Mouse (Mus musculus) right cerebral cortex, adult 18-20 months (tissue): Measurements from ENCODE around the gene Aff3.
"Not testable (repeated sequence)": the region's sequence is repeated elsewhere in the genome, so short reads cannot be mapped to it uniquely, and the experiment has no call there.

Source experiments
- DNase-seq: peaks from one replicate; pipeline ENCODE4 v3.0.0; 2022; ENCODE audit warnings: mixed read lengths

Aff3 gene

DNA sequence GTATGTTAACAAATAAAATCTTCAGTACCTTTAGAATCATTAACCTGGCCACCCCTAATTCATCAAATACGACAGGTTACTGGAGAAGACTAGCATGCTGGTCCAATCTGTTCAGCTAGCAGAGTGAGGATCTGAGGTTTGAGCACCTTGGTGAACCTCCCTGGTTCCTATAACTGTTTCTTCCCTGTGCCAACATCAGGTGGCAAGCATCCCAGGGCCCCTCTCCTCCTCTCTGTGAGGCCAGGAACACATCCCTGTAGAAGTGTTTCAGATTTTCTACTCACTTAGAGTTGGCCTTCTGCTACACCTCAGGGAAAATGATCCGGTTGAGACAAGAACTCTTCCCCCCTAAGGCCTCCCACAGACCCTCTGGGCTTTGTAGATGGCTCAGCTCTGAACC, 181.6 kb downstream of the Aff3 start:
- DNase-seq, result no peak

DNA sequence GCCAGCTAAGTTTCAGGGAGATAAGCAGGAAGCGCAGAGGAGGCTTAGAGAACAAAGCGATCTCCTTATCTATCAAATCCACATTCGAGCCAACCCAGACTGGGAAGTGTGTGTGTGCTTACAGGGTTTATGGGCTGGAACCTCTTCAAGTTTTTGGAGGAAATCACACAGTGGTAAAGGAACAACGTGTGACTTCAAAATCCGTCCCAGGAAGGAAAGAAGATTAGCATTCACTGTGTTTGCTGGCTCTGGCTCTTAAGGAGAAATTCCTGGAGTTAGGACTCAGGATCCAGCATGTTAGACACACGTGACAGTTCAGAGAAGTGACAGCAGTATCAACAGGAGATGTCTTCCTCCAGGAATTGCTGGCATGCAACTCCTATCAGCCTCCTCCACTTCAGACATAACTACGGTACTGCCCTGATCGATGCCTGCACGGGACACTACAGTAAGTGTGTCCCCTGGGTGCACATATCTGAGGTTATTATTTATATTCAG, 186.5 kb downstream of the Aff3 start:
- no peak for DNase-seq

- DNase-seq, result no peak
Observed at GRCm38 (mm10) chr1:38470817-38471216, 193.9 kb downstream of the Aff3 start.

DNA sequence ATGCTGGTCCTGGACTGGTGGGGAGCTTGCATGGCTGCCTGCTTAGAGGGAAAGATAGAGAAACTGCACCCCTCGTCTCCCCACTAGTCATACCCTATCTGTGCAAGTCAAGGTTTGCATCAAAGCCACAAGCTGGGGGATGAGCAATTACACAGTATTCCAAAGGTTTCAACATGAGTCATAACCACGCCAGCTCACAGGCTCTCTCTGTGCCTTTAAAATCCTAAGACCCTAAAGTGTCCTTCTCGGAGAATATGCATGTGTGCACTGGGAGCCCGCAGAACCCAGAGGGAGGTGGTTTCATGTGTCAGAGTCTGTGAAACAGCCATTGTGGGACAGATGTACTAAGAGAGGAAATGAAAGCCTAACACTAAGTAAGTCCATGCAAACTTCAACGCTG, 194.6 kb downstream of the Aff3 start:
- no peak for DNase-seq

DNA sequence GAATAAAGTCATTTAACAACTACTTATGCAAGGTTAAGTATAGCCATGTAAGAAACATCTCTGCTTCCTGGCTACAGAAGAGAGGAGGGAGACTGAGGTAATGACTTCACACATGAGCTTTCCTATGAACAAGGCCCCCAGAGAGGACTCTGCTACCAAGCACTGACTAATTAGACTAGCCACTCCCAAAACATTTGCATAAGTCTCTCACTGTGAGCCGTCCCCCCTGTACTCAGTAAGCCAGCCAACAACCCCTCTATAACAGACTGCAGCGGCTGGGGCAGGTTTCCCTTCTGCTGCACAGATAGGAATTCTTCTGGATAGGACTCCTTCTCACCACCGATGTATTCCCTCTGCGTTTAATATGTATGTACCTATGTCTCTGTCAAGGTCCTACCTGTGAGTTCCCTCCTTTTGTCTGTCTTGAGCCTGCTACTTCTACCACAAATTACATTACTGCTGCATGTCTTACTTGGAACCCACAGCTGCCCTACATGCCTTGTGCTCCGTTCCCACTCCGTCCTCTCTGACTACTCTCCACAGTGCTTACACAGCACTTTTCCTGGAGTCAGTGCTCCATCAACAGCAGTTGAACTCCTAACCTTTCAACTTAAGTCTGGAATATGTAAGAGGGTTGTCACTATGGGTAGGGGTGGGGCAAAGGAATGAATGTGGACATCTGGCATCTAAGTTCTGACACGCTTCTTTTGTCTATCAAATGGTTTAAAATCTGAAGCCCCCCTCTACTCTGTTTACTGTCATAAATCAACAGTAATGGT, 197.3 kb downstream of the Aff3 start:
- no peak for DNase-seq

GRCm38 (mm10) chr1:38456719-38457269, 208.0 kb downstream of the Aff3 start:
- DNase-seq, result no peak

- DNase-seq, result no peak
Observed at GRCm38 (mm10) chr1:38454921-38455320, 209.8 kb downstream of the Aff3 start.

GRCm38 (mm10) chr1:38451367-38451766, 213.4 kb downstream of the Aff3 start:
- no peak for DNase-seq

DNA sequence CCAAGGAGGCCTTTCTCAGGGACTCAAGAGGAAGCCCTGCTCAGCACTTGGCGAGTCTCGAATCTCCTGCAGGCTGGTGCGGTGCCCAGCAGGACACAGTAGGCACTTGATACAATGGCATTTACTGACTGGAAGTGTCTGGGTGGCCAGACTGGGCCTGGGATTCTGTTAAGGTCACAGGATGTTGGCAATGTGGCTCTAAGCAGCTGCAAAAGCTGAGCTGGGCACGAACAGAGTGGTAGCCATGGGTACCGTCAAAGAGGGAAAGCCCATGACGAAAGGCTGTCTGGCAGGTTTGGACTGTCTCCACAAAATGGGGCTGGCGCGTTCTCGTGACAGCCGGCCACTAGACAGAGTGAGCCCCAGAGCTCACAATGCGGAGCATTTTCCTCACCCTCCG, 214.1 kb downstream of the Aff3 start:
- DNase-seq, result peak; percentile 68

DNA sequence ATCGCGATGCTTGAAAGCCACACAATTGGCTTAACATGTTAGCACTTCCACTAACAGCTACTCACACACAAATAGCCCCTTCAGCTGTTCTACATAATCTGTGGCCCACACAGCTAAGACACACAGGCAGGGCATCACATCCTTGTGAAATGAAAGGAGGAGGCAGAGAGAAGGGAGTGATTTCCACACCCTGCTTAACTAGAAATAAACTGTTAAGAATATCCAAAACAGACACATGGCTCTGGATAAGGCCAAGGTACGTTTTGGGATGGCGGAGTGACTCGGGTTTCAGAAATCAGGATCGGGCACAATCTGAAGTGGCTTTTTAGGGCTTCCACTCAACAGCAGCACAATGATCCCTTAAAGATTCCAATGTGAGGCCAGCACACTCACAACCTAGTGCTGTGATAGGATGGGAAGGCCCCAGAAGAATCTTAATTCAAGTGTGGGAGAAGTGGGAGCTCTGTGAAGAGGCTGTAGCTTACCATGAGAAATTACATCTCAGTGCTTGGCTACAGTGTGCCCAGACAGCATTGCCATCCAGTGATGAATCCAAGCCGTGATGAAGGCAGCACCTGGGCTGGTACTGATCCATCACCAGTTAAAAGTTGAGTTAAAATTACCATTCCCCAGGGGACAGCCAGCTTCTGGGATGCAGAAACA, 214.8 kb downstream of the Aff3 start:
- peak; percentile 43 for DNase-seq

DNA sequence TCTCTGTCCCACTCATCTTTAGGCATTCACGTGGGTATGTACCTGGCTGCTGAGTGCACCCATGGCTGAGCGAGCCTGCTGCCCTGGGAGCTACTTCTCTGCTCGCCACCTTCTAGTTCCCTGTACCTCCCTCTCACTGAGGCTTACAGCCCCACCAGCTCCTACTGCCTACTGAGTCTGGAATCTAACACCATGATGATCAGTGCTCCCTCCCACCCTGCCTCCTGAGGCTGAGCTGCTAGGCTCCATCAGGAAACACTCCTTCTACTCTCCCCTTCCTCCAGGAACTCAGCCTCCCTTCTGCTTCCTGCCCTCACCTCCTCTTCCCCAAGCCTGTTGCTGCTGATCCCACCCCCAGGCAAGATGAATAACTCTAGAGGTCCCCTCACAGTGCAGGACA, 215.9 kb downstream of the Aff3 start:
- peak; percentile 31 for DNase-seq

- DNase-seq, result no peak
Observed at GRCm38 (mm10) chr1:38447581-38447980, 217.2 kb downstream of the Aff3 start.

DNA sequence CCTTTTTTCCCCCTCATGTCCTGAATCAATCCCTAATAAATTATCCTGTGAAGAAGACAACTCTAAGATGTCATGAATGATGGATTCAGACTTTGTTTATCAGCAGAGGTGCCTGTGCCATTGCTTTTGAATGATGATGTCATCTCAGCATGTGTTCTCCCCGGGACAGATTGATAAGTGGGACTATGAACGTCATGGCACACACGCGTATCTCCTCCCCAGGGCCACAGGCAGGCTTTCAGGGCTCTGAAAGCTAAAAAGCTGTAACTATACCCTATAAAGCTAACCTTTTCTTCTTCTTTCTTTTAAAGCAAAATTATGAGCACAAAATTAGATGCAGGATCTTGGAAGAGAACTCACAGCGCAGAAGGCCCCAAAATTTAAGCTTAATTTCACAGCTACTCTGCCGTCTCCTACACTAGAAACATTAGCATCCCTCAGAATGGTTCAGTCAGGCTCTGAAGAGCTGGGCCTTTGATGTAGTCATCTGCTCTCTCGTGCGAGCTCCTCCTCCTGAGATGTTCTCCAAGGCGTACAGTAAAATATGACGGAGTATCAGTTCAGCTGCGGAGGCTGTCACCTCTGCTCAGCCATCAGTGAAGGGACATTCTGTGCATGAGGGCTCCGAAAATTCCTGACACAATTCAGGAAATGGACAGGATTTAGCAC, 218.5 kb downstream of the Aff3 start:
- peak; percentile 19 for DNase-seq

DNA sequence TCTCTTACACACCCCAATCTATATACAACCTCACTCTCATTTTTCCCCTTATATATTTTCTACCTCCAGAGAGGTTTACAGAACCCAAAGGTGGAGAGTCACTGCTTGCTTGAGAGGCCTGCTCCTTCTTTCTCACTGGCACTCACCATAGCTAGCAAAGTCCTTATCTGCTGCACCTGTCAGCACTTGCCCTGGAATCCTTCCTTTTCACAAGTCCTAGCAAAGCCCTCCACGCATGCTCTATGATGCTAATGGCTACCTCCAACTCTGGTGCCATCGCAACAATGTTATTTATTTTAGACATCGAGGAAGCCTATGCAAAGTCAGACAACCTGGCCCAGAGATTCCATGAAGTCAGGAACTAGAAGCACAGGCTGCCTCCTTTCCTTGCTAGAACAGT, 221.9 kb downstream of the Aff3 start:
- no peak for DNase-seq

DNA sequence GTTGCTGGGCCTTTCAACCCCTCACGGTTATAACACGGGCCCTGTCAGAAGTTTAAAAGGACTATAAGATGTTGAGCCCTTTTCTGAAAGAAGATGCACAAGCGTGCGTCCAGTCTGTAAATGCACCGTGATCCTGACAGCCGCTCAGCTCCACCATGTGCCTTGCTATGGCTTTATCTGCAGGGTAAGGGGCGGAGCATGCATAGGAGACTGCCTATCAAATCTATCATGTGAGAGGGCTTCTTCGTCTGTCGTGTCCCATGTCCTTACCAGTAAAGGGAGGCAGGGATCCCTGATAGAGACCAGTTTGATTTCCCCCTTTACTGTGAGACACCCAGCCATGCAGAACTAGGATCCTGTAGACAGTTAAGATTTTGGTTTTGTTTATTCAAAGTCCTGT, 222.3 kb downstream of the Aff3 start:
- no peak for DNase-seq

DNA sequence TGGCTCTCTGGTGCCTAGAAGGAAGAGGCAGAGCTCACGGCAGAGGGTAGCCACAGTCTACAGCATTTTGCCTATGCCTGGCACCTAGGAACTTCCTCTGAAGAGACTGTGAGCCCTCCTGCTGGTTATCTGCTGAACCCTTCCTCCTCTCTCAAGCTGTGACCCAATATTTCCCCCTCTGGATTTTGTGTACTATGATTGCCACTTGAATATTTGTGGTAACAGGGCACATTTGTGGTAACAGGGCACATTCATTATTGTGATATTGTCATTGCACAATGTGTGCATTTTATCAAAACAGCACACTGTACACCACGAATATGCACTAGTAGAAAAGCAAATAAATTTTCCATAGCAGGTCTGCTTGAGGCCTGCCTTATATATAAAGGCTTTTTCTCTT, 223.0 kb downstream of the Aff3 start:
- DNase-seq, result no peak

GRCm38 (mm10) chr1:38440471-38440815, 224.3 kb downstream of the Aff3 start:
- DNase-seq, result no peak

DNA sequence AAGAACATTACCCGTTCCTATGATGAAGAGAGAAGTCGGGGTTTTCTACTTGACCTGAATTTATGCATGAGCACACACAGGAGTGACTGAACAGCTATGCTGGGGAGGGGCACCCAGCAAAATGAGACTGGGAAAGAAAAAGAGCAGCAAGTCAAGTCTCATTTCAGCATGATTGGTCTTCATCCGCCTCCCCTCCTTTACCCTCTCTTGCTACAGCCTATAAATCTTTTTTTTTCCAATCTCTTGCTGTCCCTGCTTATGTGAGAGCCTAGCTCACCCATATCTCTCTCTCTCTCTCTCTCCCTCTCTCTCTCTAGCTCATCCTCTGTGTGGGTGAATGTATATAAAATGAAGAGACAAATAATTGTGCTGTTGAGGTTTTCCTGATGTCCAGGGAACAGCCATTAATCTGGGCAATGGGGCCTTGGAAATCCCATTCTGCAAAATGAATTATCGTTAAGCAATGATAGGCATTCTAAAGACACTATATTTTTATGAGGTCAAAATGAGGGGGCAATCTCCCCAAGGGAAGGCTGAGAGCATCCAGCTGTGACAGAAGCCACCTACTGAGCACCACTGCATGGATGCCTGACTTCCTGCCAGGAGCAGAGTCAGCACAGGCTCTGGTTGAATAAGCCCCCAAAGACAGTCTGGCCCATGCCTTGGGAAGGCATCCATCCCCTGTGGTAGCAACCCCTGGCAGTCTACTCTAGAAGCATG, 224.8 kb downstream of the Aff3 start:
- no peak for DNase-seq

- DNase-seq, result peak; percentile 90
Observed at GRCm38 (mm10) chr1:38438447-38438846, 226.3 kb downstream of the Aff3 start.

DNA sequence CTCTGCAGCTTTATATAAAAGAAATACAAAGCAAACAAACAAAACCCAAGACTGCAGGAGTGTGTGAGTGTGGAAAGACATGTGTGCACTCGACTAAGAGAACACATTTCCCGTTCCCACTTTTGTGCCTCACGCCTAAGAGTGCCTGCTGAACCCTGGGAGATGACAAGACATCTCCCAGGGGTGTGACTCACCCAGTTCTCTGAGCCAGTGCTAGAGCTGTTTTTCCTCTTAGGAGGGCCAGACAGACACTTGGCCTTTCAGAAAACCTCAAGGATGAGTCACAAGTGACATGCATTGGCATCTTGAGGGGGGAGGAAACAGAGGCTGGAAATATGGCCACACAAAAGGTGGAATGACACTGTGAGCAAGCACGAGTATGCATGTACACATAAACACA, 227.1 kb downstream of the Aff3 start:
- DNase-seq, result peak; percentile 56

- no peak for DNase-seq
Observed at GRCm38 (mm10) chr1:38436471-38437340, 228.0 kb downstream of the Aff3 start.

DNA sequence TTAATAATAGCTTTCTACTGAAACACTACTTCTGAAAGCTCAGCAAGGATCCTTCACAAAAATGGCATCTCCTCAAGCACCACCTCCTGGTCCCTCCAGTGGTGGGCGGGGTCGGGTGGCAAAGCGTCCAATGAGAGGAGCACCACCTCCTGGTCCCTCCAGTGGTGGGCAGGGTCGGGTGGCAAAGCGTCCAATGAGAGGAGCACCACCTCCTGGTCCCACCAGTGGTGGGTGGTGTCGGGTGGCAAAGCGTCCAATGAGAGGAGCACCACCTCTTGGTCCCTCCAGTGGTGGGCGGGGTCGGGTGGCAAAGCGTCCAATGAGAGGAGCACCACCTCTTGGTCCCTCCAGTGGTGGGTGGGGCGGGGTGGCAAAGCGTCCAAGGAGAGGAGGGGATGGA, 234.4 kb downstream of the Aff3 start:
- DNase-seq, result not testable (repeated sequence)
